Mouse (Mus musculus): ENCODE data around the gene Lzts3.

Lzts3 gene

DNA sequence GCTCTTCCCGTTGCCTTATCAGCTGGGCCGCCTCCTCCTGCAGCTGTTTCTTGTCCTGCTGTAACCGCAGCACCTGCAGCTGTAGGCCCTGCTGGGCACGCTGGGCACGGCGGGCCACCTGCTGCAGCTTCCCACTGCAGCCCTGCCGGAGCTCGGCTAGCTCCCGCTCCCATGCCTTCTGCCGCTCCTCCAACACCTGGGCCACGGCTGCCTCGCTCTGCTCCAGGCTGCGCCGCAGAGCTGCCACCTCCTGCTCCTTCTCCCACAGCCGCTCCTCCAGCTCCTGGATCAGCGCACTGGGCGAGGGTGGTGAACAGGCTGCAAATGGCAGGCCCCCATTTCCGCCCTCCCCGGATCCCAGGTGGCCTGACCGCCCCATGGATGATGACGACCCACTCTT, 6.8 kb downstream of the Lzts3 start:
- DNase-seq (ENCODE audit: low spot score) = no peak

DNA sequence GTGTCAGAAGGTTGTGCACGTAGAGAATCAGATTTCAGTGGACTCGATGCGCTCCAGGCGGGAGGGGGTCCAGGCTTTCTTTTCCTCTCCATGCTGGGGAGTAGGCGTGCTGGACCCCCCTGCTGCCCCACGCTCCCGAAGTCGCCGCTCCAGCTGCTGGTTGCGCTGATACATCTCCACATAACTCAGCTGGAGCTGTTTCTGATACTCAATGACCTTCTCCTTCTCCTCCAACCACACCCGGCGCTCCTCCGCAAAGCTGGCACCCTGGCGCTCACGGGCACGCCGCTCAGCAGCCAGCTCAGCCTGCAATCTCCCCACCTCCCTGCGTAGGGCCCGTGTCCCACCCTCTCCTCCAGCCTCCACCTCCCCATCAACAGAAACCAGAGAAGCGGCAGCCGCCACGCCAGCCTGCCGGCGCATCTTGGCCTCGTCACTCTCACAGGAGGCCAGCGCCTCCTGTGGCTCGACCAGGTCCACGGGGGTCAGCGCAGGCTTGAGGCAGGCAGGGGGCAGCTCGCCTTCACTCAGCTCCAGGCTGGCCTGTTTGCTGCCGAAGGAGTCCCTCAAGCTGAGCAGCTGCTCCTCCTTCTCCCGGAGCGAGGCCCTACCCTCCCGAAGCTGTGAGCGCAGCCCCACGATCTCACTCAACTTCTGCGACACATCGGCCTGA, 7.7 kb downstream of the Lzts3 start:
- peak; percentile 53 for DNase-seq (ENCODE audit: low spot score)

GRCm38 (mm10) chr2:130634006-130634738, 8.4 kb downstream of the Lzts3 start:
- DNase-seq (ENCODE audit: low spot score) = no peak

DNA sequence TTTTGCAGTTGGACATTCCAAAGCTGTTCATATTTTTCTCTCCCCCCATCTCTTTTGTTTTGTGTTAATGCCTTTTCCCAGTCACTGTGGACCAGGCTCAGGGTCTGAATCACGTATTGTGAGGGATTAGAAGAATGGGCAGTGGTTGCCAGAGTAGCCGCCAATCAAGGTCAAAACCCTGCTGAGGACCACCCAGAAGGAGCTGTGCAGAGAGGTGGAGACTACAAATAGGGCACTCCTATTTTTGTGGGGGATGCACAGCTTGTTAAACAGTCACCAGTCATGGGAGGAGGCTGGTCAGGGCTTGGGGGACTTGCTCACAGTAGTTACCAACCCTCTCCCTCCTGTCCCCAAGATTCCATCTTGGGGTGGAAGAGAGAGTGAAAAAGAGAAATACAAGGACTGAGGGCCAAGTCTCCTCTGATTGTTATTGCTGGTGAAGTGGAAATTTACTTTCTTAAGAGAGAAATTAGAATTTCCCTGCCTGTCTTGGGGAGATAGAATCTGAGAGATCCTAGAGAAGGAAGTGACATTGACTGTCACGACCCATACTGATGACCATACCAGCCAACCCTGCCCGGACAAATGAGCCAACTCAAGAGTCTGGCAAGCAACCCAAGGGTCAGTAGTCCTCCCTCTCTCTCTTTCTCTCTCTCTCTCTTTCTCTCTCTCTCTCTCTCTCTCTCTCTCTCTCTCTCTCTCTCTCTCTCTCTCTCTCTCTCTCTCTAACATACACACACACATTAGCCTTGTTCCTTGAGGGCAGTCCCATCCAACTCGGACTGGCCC, 9.5 kb downstream of the Lzts3 start:
- no peak for DNase-seq (ENCODE audit: low spot score)

GRCm38 (mm10) chr2:130632416-130632815, 10.2 kb downstream of the Lzts3 start:
- DNase-seq (ENCODE audit: low spot score) = no peak

GRCm38 (mm10) chr2:130629839-130630203, 12.8 kb downstream of the Lzts3 start, which contains the start of the genes Fastkd5 and Ubox5:
Gene Fastkd5 (minus strand): TSS chr2:130630027.
Gene Ubox5 (minus strand): TSS chr2:130630038.
- DNase-seq (ENCODE audit: low spot score) = peak; percentile 89

DNA sequence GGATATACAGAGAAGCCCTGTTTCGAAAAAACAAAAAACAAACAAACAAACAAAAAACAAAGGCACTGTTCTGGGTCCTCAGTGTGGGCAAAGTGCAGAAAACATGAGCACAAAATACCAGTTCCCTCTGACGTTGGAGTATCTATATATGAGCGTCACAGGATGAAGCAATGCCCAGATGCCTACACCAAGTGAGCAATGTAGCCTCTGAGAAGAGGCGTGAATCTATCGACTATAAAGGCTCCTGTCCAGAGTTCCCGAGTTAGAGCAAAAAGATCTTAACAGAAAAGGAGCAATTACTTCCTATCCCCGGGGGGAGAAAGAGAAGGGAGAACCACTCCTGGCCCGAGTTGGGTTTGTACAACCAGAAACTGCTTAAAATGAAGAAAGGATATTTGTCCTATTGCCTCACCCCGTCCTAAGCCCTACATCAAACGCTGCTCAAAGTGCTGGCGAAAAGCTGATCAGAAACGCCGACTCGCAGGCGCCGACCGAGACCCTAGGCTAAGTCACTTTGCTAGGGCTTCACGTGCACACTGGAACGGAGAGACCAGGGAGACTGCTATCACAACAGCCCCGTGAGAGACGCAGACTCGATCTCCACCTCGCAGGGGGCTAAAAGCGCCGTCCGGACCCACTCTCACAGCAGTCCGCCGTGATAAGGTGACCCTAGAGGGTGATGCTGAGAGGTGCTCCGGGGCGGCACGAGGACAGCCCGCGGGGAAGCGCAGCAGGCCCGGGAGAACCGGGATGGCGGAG, 13.3 kb downstream of the Lzts3 start:
- DNase-seq (ENCODE audit: low spot score) = no peak

DNA sequence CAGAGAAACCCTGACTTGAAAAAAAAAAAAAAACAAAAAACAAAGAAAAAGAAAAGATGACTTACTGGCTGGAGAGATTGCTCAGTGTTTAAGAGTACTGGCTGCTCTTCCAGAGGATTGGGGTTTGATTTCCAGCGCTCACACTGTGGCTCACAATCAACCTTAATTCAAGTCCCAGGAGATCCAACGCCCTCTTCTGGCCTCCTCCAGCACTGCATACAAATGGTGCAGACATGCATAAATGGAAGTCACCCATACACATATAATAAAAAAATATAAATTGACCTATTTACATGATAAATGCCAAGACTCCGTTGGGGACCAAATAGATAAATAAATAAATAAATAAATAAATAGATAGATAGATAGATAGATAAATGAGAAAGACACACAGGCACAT, 14.2 kb downstream of the Lzts3 start:
- DNase-seq (ENCODE audit: low spot score) = no peak

DNA sequence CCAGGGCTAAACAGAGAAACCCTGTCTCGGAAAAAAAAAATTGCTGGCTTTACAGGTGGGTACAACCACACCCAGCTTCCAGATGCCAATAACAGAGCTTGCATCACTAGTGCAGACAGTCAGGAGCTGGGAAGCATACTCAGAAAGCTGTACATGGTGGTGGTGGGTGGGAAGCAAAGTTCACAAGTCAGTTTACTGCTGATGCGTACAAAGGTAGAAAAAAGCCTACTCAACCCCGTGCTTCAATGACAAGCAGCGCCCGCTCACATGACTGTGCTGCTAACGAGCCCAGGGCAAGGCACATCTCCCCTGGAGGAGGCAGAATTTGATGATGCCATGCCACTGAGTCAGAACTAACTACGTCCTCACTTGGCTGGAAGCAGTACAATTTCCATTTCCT, 23.6 kb downstream of the Lzts3 start:
- no peak for DNase-seq (ENCODE audit: low spot score)

GRCm38 (mm10) chr2:130613091-130613490, 29.5 kb downstream of the Lzts3 start:
- no peak for DNase-seq (ENCODE audit: low spot score)

DNA sequence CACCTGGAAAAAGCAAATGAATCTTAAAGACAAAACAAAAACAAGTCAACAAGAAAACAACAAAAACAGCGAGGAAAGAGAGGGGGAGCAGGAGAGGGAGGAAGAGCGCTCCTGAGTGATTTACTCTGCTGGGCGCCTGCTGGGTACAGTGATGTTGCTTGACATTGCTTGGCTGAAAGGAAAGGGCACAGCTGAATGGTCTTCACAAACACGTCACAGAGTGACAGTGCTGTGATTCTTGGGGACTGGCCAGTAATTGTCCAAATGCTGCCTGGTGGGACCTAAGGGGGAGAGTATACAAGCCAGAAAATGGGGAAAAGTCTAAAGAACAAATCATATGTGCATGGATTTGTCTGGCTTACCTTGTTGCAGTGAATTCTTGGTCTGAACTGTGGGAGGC, 40.4 kb downstream of the Lzts3 start:
- DNase-seq (ENCODE audit: low spot score) = no peak

GRCm38 (mm10) chr2:130598399-130598798, 44.2 kb downstream of the Lzts3 start:
- DNase-seq (ENCODE audit: low spot score) = no peak

DNA sequence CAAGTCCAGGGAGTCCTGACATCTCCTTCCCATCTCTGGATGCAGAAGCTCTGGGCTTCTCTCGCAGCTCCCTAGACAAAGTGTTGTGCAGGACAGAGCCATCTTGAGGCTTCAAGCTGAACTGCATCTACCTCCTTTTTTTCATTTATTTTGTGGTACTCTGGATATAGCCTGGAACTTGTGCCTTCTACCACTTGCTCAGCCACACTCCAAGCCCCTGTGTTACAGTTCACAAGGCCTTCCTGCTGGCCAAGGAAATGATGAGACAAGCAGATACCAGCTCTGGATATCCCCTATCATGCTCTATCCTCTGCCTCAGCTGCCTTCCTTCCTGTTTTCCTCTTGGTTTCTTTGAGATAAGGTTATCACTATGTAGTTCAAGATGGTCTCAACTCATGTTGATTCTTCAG, 45.0 kb downstream of the Lzts3 start:
- DNase-seq (ENCODE audit: low spot score) = no peak

DNA sequence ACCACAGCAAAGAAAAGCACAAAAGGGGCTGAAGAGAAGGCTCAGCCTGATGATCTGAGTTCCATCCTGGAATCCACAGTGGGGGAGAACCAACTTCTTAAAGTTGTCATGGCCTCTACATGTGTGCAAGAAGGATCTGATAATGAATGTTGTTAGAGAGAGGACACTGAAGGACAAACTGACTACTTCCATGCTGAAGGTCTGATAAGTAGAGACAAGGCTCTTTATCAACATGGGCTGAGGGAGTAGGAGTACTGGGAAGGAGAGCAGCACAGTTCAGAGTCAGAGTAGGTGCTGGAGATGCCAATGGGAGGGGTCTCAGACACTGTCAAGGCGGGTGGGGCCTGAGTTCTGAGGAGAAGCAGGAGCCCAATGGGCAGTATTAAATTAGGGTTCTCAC, 47.0 kb downstream of the Lzts3 start:
- no peak for DNase-seq (ENCODE audit: low spot score)

GRCm38 (mm10) chr2:130591016-130591415, 51.6 kb downstream of the Lzts3 start:
- no peak for DNase-seq (ENCODE audit: low spot score)

GRCm38 (mm10) chr2:130589761-130590160, 52.8 kb downstream of the Lzts3 start:
- DNase-seq (ENCODE audit: low spot score) = no peak

DNA sequence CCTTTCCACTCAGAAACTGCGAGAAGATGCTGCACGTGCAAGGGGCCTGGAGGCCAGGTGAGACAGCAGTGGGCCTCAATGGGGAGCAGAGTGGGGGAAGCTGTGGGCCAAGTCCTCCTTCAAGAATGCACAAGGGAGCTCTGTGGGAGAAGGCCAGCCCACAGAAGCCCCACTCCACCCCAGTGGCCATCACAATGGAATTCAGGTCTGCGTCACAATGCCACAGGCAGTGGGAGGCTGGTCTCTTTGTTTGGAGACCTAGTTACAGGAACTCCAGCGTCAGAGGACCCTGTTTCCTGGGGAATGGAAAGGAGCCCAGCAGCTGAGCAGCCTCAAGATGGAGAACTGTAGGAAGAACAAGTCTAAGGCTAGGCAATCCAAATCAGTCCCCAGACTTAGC, 53.4 kb downstream of the Lzts3 start:
- DNase-seq (ENCODE audit: low spot score) = no peak

- DNase-seq (ENCODE audit: low spot score) = no peak
Observed at GRCm38 (mm10) chr2:130588373-130588772, 54.2 kb downstream of the Lzts3 start.

DNA sequence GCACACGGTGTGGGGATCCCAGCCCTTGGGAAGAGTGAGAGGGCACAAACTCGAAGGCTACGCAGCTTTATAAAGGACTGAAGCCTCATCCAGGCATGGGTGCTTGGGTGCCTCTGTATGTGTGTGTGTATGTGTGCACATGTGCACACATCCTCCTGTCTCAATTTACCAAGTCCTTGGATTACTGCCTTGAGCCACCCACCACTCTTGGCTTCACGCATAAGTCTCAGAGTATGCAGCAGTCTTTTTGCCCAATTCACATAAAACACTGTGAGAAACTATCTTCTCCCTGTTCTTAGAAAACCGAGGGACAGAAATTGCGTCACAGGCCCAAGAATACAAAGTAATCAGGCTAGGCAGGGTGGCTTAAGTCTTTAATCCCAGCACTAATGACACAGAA, 56.6 kb downstream of the Lzts3 start:
- DNase-seq (ENCODE audit: low spot score) = no peak

- DNase-seq (ENCODE audit: low spot score) = no peak
Observed at GRCm38 (mm10) chr2:130583902-130584560, 58.6 kb downstream of the Lzts3 start.
